25 mouse cellular contexts compared by ENCODE assay signal in genomic region chrX:69666145-69666677, GRCm38 (mm10).
DNase-seq lines count a peak whose midpoint lies in the region; ATAC-seq and TF ChIP-seq lines count a peak whose summit lies in the region.
"Had no signal": no experiment of that assay in that cellular context is flagged by ENCODE, and none has a peak within 500 bp of the region (broad histone marks: within the 10 kb centered on the region; RNA-seq: fewer than 3 reads in every experiment).

No protein-coding gene starts in this region.

- no peaks in the 10 kb centered on the region for H3K9me3 ChIP-seq in midbrain, embryonic 11.5 days (ENCODE audit: control insufficient read depth, low read length)
- H3K9me3 ChIP-seq in midbrain, embryonic 10.5 days (replicated peaks): no peaks in the 10 kb centered on the region
- no peaks in the 10 kb centered on the region for H3K9me3 ChIP-seq in forebrain, embryonic 13.5 days (replicated peaks)
- H3K9me3 ChIP-seq in hindbrain, embryonic 14.5 days (ENCODE audit: control insufficient read depth, low read length): no peaks in the 10 kb centered on the region
- H3K9me3 ChIP-seq in midbrain, embryonic 16.5 days (replicated peaks; ENCODE audit: control insufficient read depth, low read length, poor library complexity, severe bottlenecking): no peaks in the 10 kb centered on the region
- H3K9me3 ChIP-seq: embryonic facial prominence, embryonic 12.5 days; G1E; limb, embryonic 15.5 days; liver, embryonic 15.5 days; neural tube, embryonic 12.5 days had no signal

- H3K27ac ChIP-seq in midbrain, embryonic 11.5 days (ENCODE audit: low read depth, low read length): no peak overlapping the region
- no peak overlapping the region for H3K27ac ChIP-seq in midbrain, embryonic 10.5 days (replicated peaks)
- H3K27ac ChIP-seq in forebrain, embryonic 13.5 days: no peak overlapping the region
- no peak overlapping the region; the same call in none of the 2 replicates for H3K27ac ChIP-seq in hindbrain, embryonic 14.5 days
- H3K27ac ChIP-seq in midbrain, embryonic 16.5 days (ENCODE audit: low read length): no peak overlapping the region
- H3K27ac ChIP-seq in kidney, adult 2 months (ENCODE audit: insufficient read depth, low read depth, low read length): no peak overlapping the region
- H3K27ac ChIP-seq: embryonic facial prominence, embryonic 12.5 days; kidney, postnatal 0 days; layer of hippocampus, adult 2 months; limb, embryonic 15.5 days; liver, embryonic 15.5 days; neural tube, embryonic 12.5 days had no signal

- WGBS in midbrain, embryonic 11.5 days: 39% methylated on average over 3 of the region's 3 CpGs
- 57% methylated on average over 3 of the region's 3 CpGs for WGBS in midbrain, embryonic 10.5 days
- 19% methylated on average over 3 of the region's 3 CpGs for WGBS in forebrain, embryonic 13.5 days
- 29% methylated on average over 3 of the region's 3 CpGs for WGBS in hindbrain, embryonic 14.5 days
- 29% methylated on average over 3 of the region's 3 CpGs for WGBS in midbrain, embryonic 16.5 days
- 54% methylated on average over 3 of the region's 3 CpGs for WGBS in kidney, adult 2 months

- no peak overlapping the region for H3K4me2 ChIP-seq in midbrain, embryonic 11.5 days
- H3K4me2 ChIP-seq in forebrain, embryonic 13.5 days: no peak overlapping the region
- H3K4me2 ChIP-seq in hindbrain, embryonic 14.5 days (replicated peaks): no peak overlapping the region
- H3K4me2 ChIP-seq in midbrain, embryonic 16.5 days (ENCODE audit: low read length): no peak overlapping the region
- H3K4me2 ChIP-seq: embryonic facial prominence, embryonic 12.5 days; limb, embryonic 15.5 days; liver, embryonic 15.5 days; neural tube, embryonic 12.5 days had no signal

- H3K9ac ChIP-seq in midbrain, embryonic 11.5 days (ENCODE audit: low read length): no peak overlapping the region
- no peak overlapping the region for H3K9ac ChIP-seq in forebrain, embryonic 13.5 days
- no peak overlapping the region for H3K9ac ChIP-seq in hindbrain, embryonic 14.5 days
- H3K9ac ChIP-seq in midbrain, embryonic 16.5 days (ENCODE audit: low read depth, low read length): no peak overlapping the region
- H3K9ac ChIP-seq: embryonic facial prominence, embryonic 12.5 days; limb, embryonic 15.5 days; liver, embryonic 15.5 days; neural tube, embryonic 12.5 days had no signal

- no peak for TF ChIP-seq CTCF in kidney, adult 2 months (conservative IDR thresholded peaks at IDR 0.05; ENCODE audit: insufficient read depth, insufficient read length, low read depth, low read length)

- H3K27me3 ChIP-seq in midbrain, embryonic 11.5 days (ENCODE audit: control insufficient read depth, insufficient read depth, low read length): no peaks in the 10 kb centered on the region
- no peaks in the 10 kb centered on the region for H3K27me3 ChIP-seq in midbrain, embryonic 10.5 days (ENCODE audit: low read depth, poor library complexity, severe bottlenecking)
- H3K27me3 ChIP-seq in forebrain, embryonic 13.5 days: no peaks in the 10 kb centered on the region
- H3K27me3 ChIP-seq in hindbrain, embryonic 14.5 days (ENCODE audit: control insufficient read depth, insufficient read depth, low read length): no peaks in the 10 kb centered on the region
- H3K27me3 ChIP-seq in midbrain, embryonic 16.5 days (ENCODE audit: control insufficient read depth, insufficient read depth, low read depth, low read length): no peaks in the 10 kb centered on the region
- no peaks in the 10 kb centered on the region for H3K27me3 ChIP-seq in kidney, adult 2 months (replicated peaks; ENCODE audit: control insufficient read depth, insufficient read depth, low read length)
- H3K27me3 ChIP-seq: embryonic facial prominence, embryonic 12.5 days; limb, embryonic 15.5 days; liver, embryonic 15.5 days; neural tube, embryonic 12.5 days had no signal

- DNase-seq in midbrain, embryonic 11.5 days (ENCODE audit: low spot score, missing footprints): no peak
- no peak for DNase-seq in midbrain, embryonic 10.5 days (ENCODE audit: low spot score)
- DNase-seq in hindbrain, embryonic 14.5 days (ENCODE audit: low spot score): peak; percentile 32
- DNase-seq in kidney, postnatal 25 days: no peak
- DNase-seq in kidney, adult 2 months: no peak
- no peak for DNase-seq in cerebellum, postnatal 14 days
- DNase-seq: adrenal gland, postnatal 25 days; cerebellum, adult 11-12 months; gastrocnemius, postnatal 10 days; heart, adult 18-20 months; heart, postnatal 4 days; right cerebral cortex, postnatal 25 days; thymus, postnatal 4 days had no signal

- no peaks in the 10 kb centered on the region for H3K4me1 ChIP-seq in midbrain, embryonic 11.5 days (ENCODE audit: control insufficient read depth, insufficient read depth, low read length)
- H3K4me1 ChIP-seq in midbrain, embryonic 10.5 days: no peaks in the 10 kb centered on the region
- H3K4me1 ChIP-seq in forebrain, embryonic 13.5 days: peaks cover 7% of the 10 kb centered on the region; the same call in 1 of the 2 replicates
- H3K4me1 ChIP-seq in hindbrain, embryonic 14.5 days (replicated peaks; ENCODE audit: control insufficient read depth, insufficient read depth, low read length): no peaks in the 10 kb centered on the region
- H3K4me1 ChIP-seq in midbrain, embryonic 16.5 days (ENCODE audit: control insufficient read depth, insufficient read depth, low read length): no peaks in the 10 kb centered on the region
- no peaks in the 10 kb centered on the region for H3K4me1 ChIP-seq in kidney, adult 2 months (ENCODE audit: control insufficient read depth, insufficient read depth, low read length)
- H3K4me1 ChIP-seq: embryonic facial prominence, embryonic 12.5 days; limb, embryonic 15.5 days; liver, embryonic 15.5 days; neural tube, embryonic 12.5 days had no signal

- TF ChIP-seq POLR2A in kidney, adult 2 months (IDR thresholded peaks at IDR 0.05; ENCODE audit: low read depth, low read length): no peak

- no peak overlapping the region for H3K4me3 ChIP-seq in midbrain, embryonic 11.5 days (ENCODE audit: low read depth, low read length)
- no peak overlapping the region for H3K4me3 ChIP-seq in midbrain, embryonic 10.5 days
- H3K4me3 ChIP-seq in forebrain, embryonic 13.5 days: no peak overlapping the region
- H3K4me3 ChIP-seq in hindbrain, embryonic 14.5 days (replicated peaks; ENCODE audit: low read length): no peak overlapping the region
- no peak overlapping the region for H3K4me3 ChIP-seq in midbrain, embryonic 16.5 days (ENCODE audit: low read depth, low read length)
- H3K4me3 ChIP-seq in kidney, adult 2 months (ENCODE audit: insufficient read depth, low read depth, low read length): no peak overlapping the region
- H3K4me3 ChIP-seq: embryonic facial prominence, embryonic 12.5 days; erythroblast, embryonic 14.5 days; layer of hippocampus, adult 2 months; limb, embryonic 15.5 days; liver, embryonic 15.5 days; neural tube, embryonic 12.5 days had no signal

- ATAC-seq in midbrain, embryonic 11.5 days (ENCODE audit: low FRiP score): peak; percentile 72
- ATAC-seq in forebrain, embryonic 13.5 days: peak; percentile 95
- peak; percentile 74; the same call in 1 of the 2 replicates for ATAC-seq in hindbrain, embryonic 14.5 days (ENCODE audit: low FRiP score)
- ATAC-seq in midbrain, embryonic 16.5 days: peak; percentile 66; the same call in 1 of the 2 replicates
- ATAC-seq: activated CD4-positive, CD25-positive, alpha-beta regulatory T cell, adult 4 months; intestine, postnatal 0 days had no signal

- H3K36me3 ChIP-seq in midbrain, embryonic 11.5 days (ENCODE audit: control insufficient read depth, insufficient read depth, low read length): no peaks in the 10 kb centered on the region
- no peaks in the 10 kb centered on the region for H3K36me3 ChIP-seq in midbrain, embryonic 10.5 days
- H3K36me3 ChIP-seq in forebrain, embryonic 13.5 days (ENCODE audit: poor library complexity, severe bottlenecking): no peaks in the 10 kb centered on the region
- H3K36me3 ChIP-seq in hindbrain, embryonic 14.5 days (replicated peaks; ENCODE audit: control insufficient read depth, insufficient read depth): no peaks in the 10 kb centered on the region
- no peaks in the 10 kb centered on the region for H3K36me3 ChIP-seq in midbrain, embryonic 16.5 days (ENCODE audit: control insufficient read depth, insufficient read depth, low read length)
- H3K36me3 ChIP-seq in kidney, adult 2 months (ENCODE audit: control insufficient read depth, insufficient read depth, low read length): no peaks in the 10 kb centered on the region
- H3K36me3 ChIP-seq: embryonic facial prominence, embryonic 12.5 days; G1E; limb, embryonic 15.5 days; liver, embryonic 15.5 days; neural tube, embryonic 12.5 days had no signal
